Mouse (Mus musculus) kidney, adult 9 months (tissue): Measurements from ENCODE around the gene Slc22a14.

ENCODE experiments used
- DNase-seq: peaks from one replicate; pipeline ENCODE4 v3.0.0; 2022

Slc22a14 gene

GRCm38 (mm10) chr9:119192202-119192990 is 173.0 kb downstream of the Slc22a14 start:
- peak; percentile 92 for DNase-seq

DNA sequence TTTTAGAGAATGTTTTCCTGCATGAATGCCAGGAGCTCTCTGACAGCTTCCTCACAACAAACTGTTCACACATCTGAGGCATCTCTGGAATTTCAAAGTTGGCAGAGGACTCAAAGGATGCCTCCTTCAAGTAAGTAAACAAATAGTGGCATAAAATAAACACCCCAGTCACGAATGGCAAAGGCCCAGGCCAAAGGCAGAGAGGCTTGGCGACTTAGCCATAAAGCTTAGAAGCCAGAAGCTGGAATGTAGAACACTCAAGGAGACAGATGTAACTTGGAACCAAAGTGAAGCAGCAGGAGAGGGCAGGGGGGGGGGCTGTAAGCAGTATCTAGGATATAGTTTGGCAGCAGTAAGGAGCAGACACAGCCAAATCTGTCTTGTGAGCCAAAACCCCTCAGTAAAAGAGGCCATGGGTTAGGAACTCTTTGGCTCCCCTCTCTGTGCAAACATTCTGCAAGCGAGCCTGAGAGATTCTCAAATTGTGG is 184.1 kb downstream of the Slc22a14 start:
- DNase-seq: peak; percentile 69

DNA sequence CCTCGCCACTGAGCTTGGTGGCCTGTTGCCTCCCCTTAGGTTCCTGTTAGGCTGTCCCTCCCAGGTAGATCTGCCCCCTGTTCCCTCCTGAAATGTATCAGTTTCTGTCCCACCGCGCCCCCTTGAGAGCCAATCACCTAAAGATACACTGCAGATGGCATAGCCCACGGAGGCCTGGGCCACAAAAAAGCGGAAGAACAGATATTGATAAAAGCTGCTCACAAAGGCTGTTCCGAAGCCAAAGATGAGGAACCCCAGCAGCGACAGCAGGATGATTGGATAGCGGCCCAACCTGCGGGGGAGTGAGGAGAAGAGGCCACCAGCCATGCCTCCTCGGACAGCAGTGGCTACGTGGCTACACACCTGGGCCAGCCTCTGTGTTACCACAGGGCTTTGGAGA is 186.1 kb downstream of the Slc22a14 start:
- no peak for DNase-seq

DNA sequence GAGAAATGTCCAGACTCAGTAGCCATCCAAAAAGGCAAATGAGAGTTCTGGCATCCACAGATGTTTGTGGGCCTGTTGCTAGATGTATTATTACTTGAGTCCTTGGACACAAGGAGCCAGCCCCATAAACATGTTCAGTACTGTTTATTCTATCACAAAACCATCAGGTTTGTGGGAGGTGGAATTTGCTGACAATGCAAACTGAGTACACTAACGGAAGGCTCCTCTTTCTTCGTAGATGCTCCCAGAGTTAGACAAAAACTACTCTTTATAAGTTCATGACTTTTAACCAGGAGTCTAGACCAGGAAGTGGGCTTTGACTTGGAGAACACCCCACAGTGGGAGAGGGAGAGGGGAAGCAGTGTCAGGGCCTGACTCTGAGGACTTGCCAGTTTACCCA is 197.7 kb downstream of the Slc22a14 start:
- no peak for DNase-seq

- DNase-seq: peak; percentile 92
Measured at GRCm38 (mm10) chr9:119165548-119165947, 199.8 kb downstream of the Slc22a14 start.

DNA sequence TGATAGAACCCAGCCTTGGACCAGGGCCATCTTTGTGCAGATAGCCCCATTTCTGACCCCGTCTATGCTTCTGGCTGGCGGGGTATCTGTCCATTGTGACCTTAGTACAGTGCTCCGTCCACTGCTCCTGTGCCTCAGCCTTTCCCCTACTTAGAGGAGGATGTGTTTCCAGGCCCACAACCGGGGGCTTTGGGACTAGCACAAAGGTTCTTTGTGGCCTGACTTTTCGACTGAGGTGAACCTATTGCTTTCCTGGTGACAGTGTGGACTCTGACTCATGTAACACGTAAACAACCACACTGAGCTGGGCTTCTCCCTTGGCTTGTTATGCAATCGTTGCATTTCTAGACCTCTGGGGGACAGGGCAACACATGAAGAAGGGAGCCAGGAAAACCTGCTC is 200.6 kb downstream of the Slc22a14 start:
- DNase-seq: peak; percentile 91

DNA sequence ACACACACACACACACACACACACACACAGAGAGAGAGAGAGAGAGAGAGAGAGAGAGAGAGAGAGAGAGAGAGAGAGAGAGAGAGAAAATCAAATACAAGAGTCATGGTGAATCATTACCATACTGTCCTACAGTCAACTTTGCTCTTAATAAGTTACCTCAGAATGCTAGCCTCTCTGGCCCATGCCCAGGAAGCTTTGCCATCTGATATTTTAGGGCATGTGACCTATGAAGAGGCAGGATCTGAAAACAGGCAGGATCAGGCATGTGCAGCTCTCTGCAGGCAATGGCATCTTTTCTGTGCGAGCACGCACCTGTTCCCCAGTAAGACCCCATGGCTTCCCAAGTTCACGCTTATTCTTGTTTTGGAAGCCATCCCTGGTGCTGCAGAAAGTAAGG is 204.7 kb downstream of the Slc22a14 start:
- peak; percentile 97 for DNase-seq

- DNase-seq: no peak
Measured at GRCm38 (mm10) chr9:119158861-119159260, 206.5 kb downstream of the Slc22a14 start, which contains the start of gene Gm47289. Gm47289 (plus strand) TSS chr9:119159161.

- peak; percentile 92 for DNase-seq
Measured at GRCm38 (mm10) chr9:119156278-119157201, 208.8 kb downstream of the Slc22a14 start, which contains the start of gene Acaa1b. Acaa1b (minus strand) TSS chr9:119157093.

GRCm38 (mm10) chr9:119155826-119156225 is 209.5 kb downstream of the Slc22a14 start:
- peak; percentile 60 for DNase-seq

DNA sequence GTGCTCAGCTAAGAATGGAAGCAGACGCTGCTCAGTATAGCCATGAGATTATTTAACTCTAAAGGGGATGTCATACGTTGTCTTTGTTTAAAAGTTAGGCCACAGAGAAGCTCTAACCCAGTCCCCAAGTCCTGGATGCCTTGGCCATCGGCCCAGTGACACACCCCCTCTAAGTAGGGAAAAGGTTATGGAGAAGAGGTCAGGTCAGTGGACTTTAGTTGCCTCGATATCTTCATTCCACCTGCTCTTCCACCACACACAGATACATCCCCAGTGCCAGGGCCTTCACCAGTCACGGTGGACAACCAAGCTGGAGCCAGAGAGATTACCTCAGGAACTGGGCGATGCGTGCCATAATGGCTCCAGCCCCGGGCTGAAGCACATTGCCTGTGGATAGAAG is 209.9 kb downstream of the Slc22a14 start:
- DNase-seq: peak; percentile 89

- DNase-seq: peak; percentile 46
Measured at GRCm38 (mm10) chr9:119151751-119152150, 213.6 kb downstream of the Slc22a14 start.

DNA sequence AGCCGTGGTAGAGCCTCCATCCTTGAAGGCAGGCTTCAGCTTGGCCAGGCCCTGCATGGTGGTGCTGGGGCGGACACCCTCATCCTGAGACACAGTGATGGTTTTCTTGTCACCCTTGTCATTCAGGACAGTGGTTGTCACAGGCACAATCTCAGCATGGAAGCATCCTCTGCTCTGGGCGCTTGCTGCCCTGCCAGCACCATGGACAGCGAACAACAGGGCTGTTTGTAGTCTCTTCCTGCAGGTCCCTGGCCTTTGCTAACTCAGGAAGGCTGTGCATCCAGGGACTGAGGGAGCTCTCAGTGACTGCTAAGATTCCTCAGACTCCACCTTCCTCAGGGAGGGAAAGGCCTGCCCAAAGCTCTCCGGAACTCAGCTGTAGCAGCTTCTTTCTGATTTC is 215.8 kb downstream of the Slc22a14 start:
- DNase-seq: no peak

DNA sequence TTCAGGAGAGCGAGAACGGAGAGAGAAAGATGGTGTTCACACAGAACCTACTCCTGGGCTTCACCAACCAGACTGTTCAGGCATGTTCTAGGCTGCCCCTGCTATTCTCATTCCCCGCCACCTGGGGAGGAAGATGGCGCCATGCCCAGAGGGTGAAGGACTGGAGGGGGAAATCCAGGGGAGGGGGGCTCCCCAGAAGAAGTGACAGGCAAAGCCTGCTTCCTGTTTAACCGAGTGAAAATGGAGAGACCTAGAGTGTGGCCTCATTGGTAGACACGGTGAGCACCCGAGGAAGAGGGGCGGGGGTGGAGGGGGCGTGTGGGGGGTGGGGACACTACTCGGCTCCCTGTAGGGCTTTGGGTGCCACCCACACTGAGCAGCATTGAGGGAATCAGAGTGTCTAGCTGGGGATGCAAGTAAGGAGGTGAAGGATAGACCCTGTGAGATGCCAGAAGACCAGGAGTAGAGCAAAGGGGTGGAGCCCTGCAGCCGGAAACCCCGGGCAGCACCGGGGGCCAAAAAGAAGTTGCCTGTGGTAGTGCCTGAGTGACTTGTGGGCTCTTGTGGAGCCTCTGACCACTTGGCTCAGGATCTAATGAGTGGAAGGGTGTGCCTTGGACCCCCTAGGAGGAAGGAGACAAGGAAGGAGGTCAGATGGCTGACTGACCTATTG is 219.1 kb downstream of the Slc22a14 start:
- peak; percentile 42 for DNase-seq

GRCm38 (mm10) chr9:119145638-119146037 is 219.7 kb downstream of the Slc22a14 start:
- no peak for DNase-seq

DNA sequence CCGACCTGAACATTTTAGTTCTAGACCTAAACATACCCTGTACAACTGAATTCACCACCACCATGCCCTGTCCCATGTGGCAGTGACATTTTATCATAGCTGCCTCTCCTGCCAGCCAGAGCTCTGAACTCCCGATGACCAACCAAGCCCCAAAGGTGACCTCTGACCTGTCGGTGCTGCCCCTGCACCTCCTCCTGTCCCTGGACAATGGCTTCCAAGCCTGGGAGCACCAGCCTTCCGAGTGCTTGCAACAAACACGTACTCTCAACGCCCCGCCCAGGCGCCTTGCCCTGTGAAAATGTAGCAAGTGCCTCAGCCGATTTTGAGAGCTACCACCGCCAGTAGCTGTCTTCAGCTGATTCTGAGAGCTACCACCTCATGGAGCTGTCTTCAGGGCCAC is 220.2 kb downstream of the Slc22a14 start:
- no peak for DNase-seq

DNA sequence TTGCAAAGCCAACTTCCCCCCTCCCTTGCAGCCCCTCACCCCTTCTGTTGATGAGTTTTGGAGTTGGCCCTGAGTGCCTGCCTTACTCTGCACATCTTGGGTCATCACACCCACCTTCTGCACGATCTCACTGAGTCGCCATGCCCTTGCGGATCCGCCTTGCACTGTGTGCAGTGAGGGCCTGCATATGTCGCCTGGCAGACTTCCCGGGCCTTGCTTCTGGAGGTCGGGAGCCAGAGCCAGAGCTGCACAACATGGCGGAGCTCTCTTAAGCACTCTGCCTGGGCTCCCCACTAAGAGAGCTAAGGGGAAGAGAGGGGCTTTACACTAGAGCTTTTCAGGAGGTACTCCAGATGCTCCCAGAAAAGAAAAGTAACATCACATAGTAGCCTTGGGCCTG is 220.7 kb downstream of the Slc22a14 start:
- no peak for DNase-seq

GRCm38 (mm10) chr9:119143372-119143771 is 222.0 kb downstream of the Slc22a14 start:
- DNase-seq: no peak

DNA sequence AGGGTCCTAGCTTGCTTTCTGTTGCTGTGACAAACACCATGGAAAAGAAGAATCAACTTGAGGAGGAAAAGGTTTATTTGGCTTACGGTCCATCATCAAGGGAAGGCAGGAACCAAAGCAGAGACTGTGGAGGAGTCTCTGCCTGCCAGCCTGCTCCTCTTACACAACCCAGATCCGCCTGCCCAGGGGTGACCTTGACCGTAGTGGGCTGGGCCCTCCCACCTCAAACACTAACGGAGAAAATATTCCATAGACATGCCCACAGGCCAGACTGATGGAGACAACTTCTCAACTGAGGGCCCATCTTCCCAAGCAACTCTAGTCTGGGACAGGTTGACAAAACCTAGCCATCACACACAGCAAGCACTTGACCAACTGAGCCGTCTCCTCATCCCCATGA is 223.3 kb downstream of the Slc22a14 start:
- no peak for DNase-seq

GRCm38 (mm10) chr9:119138836-119139235 is 226.5 kb downstream of the Slc22a14 start:
- DNase-seq: no peak

DNA sequence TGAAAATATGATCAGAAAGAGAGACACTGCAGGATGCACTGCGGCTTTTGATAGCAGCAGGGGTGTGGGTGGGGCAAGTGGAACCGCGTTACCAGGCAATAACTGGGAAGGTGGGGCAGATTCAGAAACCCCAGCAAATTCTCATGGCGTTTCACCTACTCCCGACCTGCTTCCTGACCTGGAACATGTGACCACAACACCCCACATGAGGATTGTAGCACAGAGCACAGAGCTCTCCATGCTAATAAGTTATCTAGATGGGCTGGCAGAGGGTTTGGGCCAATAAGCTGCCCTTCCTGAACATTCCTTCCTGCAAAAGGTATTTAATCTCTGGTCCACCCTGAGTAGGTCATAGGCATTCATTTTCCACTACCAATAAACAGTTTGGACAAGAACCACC is 234.7 kb downstream of the Slc22a14 start:
- peak; percentile 54 for DNase-seq

DNA sequence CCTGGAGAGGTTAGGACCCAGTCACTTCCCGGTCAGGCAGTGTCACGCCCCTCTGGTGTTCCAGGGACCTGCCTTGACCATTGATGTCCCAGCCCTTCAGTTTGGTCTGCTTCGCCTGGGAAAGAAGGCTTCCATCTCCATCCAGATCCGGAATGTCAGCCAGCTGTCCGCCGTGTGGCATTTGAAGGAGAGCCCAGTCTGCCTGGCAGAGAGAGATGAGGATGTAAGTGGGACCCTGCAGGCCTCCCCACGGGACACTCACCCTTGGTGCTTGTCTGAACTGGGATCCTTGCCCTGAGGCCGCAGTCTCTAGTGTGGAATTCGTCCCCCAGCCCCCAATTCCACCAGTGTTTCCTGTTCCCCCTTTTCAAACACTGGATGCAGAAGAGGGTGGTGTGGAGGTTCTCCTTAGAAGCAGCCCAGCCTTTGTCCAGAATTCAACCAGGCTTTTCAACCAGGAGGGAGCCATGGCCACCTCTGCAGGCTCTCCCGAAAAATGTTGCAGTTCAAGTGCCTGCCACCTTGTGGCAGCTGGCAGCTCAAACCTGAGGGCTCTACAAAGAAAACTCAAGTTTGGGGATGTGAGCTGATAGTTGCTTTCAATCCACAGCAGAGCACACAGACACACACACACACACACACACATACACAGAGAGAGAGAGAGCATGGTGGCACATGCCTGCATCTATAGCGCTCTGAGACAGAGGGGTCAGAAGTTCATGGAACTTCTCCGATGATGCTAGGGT is 236.7 kb downstream of the Slc22a14 start:
- no peak for DNase-seq
